Mouse (Mus musculus) layer of hippocampus, adult 9-11 months (tissue): ENCODE results near the gene Vps51.
A peak's percentile ranks its signal among the peaks of the same experiment; 100 is the strongest.
"Not testable (repeated sequence)": the region's sequence is repeated elsewhere in the genome, so short reads cannot be mapped to it uniquely, and the experiment has no call there.

Experiments used
- DNase-seq: peaks from one replicate; pipeline ENCODE4 v3.0.0; 2022

Gene Vps51

GRCm38 (mm10) chr19:6047154-6047898, 29.7 kb downstream of the Vps51 start:
- DNase-seq: no peak

- DNase-seq: peak; percentile 95
Measured at GRCm38 (mm10) chr19:6046294-6047153, 30.5 kb downstream of the Vps51 start, which contains the start of gene Syvn1. Syvn1 (plus strand) TSS chr19:6046576.

- no peak for DNase-seq
Measured at GRCm38 (mm10) chr19:6045366-6046293, 31.4 kb downstream of the Vps51 start.

- DNase-seq: not testable (repeated sequence)
Measured at GRCm38 (mm10) chr19:6044102-6044501, 32.9 kb downstream of the Vps51 start.

- DNase-seq: no peak
Measured at GRCm38 (mm10) chr19:6042293-6042692, 34.7 kb downstream of the Vps51 start.

GRCm38 (mm10) chr19:6040002-6040401, 37.0 kb downstream of the Vps51 start:
- no peak for DNase-seq

- DNase-seq: no peak
Measured at GRCm38 (mm10) chr19:6038326-6038725, 38.7 kb downstream of the Vps51 start.

- DNase-seq: no peak
Measured at GRCm38 (mm10) chr19:6037695-6038094, 39.3 kb downstream of the Vps51 start.

- no peak for DNase-seq
Measured at GRCm38 (mm10) chr19:6035966-6036585, 41.0 kb downstream of the Vps51 start.

GRCm38 (mm10) chr19:6030520-6031280, 46.3 kb downstream of the Vps51 start:
- no peak for DNase-seq

- no peak for DNase-seq
Measured at GRCm38 (mm10) chr19:6029426-6029825, 47.6 kb downstream of the Vps51 start.

GRCm38 (mm10) chr19:6028991-6029390, 48.0 kb downstream of the Vps51 start:
- no peak for DNase-seq

GRCm38 (mm10) chr19:6023930-6024329, 53.1 kb downstream of the Vps51 start:
- no peak for DNase-seq

- no peak for DNase-seq
Measured at GRCm38 (mm10) chr19:6023059-6023458, 54.0 kb downstream of the Vps51 start.

GRCm38 (mm10) chr19:6020276-6020675, 56.8 kb downstream of the Vps51 start:
- no peak for DNase-seq

GRCm38 (mm10) chr19:6018142-6019089, 58.6 kb downstream of the Vps51 start:
- DNase-seq: peak; percentile 85
